Mouse (Mus musculus) kidney, adult 8-10 months (tissue): ENCODE measurements around the gene Cfl1.

Experiments
- DNase-seq, 2 experiments: peaks; one replicate each; pipeline ENCODE4 v3.0.0; 2022

Gene Cfl1

GRCm38 (mm10) chr19:5538786-5539185, 48.5 kb downstream of the Cfl1 start:
- DNase-seq, result no peak

- DNase-seq, result no peak
These were observed 53.1 kb downstream of the Cfl1 start for GRCm38 (mm10) chr19:5543362-5543761.

GRCm38 (mm10) chr19:5544031-5544430, 53.8 kb downstream of the Cfl1 start:
- DNase-seq, result no peak
